ENCODE assay signal across 19 mouse cellular contexts in genomic region chr9:43755928-43756327, GRCm38 (mm10). TPM values are rescaled to one million over a fixed set of nuclear protein-coding genes. Genes with fewer than 3 reads are reported as not detected.
DNase-seq lines count a peak whose midpoint lies in the region; ATAC-seq and TF ChIP-seq lines count a peak whose summit lies in the region.
"Had no signal": no experiment of that assay in that cellular context is flagged by ENCODE, and none has a peak within 500 bp of the region (broad histone marks: within the 10 kb centered on the region; RNA-seq: fewer than 3 reads in every experiment).

No protein-coding gene starts in this region.

- H3K79me2 ChIP-seq in liver, adult 2 months (ENCODE audit: control insufficient read depth, insufficient read depth, low read length): peaks cover 41% of the 10 kb centered on the region; the same call in 1 of the 2 replicates

- no peak overlapping the region for H3K4me3 ChIP-seq in forebrain, embryonic 10.5 days
- no peak overlapping the region for H3K4me3 ChIP-seq in forebrain, embryonic 16.5 days (replicated peaks; ENCODE audit: low read length)
- no peak overlapping the region for H3K4me3 ChIP-seq in liver, adult 2 months (ENCODE audit: insufficient read depth, low read depth, low read length)
- H3K4me3 ChIP-seq in liver, embryonic 11.5 days (ENCODE audit: low read depth, low read length): no peak overlapping the region
- no peak overlapping the region for H3K4me3 ChIP-seq in liver, embryonic 16.5 days (ENCODE audit: low read depth, low read length)
- H3K4me3 ChIP-seq: embryonic facial prominence, embryonic 12.5 days; gastrocnemius, adult 2 months; midbrain, embryonic 13.5 days had no signal

- H3K27me3 ChIP-seq in forebrain, embryonic 10.5 days (ENCODE audit: poor library complexity, severe bottlenecking): no peaks in the 10 kb centered on the region
- H3K27me3 ChIP-seq in forebrain, embryonic 16.5 days (replicated peaks; ENCODE audit: control insufficient read depth, insufficient read depth, low read length): no peaks in the 10 kb centered on the region
- H3K27me3 ChIP-seq in liver, adult 2 months (ENCODE audit: control insufficient read depth, insufficient read depth, low read length): no peaks in the 10 kb centered on the region
- no peaks in the 10 kb centered on the region; the same call in 1 of the 2 replicates for H3K27me3 ChIP-seq in liver, embryonic 11.5 days (replicated peaks; ENCODE audit: control insufficient read depth, insufficient read depth, low read length)
- no peaks in the 10 kb centered on the region for H3K27me3 ChIP-seq in liver, embryonic 16.5 days (ENCODE audit: control insufficient read depth, insufficient read depth, low read depth, low read length)
- H3K27me3 ChIP-seq: embryonic facial prominence, embryonic 12.5 days; midbrain, embryonic 13.5 days had no signal

- H3K36me3 ChIP-seq in forebrain, embryonic 10.5 days (replicated peaks): peaks cover 35% of the 10 kb centered on the region
- no peaks in the 10 kb centered on the region for H3K36me3 ChIP-seq in forebrain, embryonic 16.5 days (ENCODE audit: control insufficient read depth, insufficient read depth)
- H3K36me3 ChIP-seq in liver, adult 2 months (ENCODE audit: control insufficient read depth, insufficient read depth, low read length): no peaks in the 10 kb centered on the region
- no peaks in the 10 kb centered on the region for H3K36me3 ChIP-seq in liver, embryonic 11.5 days (ENCODE audit: control insufficient read depth, insufficient read depth, low read length)
- H3K36me3 ChIP-seq in liver, embryonic 16.5 days (ENCODE audit: control insufficient read depth, insufficient read depth): no peaks in the 10 kb centered on the region
- H3K36me3 ChIP-seq: embryonic facial prominence, embryonic 12.5 days; midbrain, embryonic 13.5 days had no signal

- peaks cover 93% of the 10 kb centered on the region for H3K4me1 ChIP-seq in forebrain, embryonic 10.5 days
- H3K4me1 ChIP-seq in forebrain, embryonic 16.5 days (replicated peaks; ENCODE audit: control insufficient read depth, insufficient read depth, low read length): peaks cover 38% of the 10 kb centered on the region
- peaks cover 66% of the 10 kb centered on the region for H3K4me1 ChIP-seq in liver, adult 2 months (ENCODE audit: control insufficient read depth, insufficient read depth, low read length)
- peaks cover 28% of the 10 kb centered on the region for H3K4me1 ChIP-seq in liver, embryonic 11.5 days (replicated peaks; ENCODE audit: control insufficient read depth, insufficient read depth, low read length)
- H3K4me1 ChIP-seq in liver, embryonic 16.5 days (ENCODE audit: control insufficient read depth, low read depth, low read length): peaks cover 9% of the 10 kb centered on the region

- H3K27ac ChIP-seq in forebrain, embryonic 10.5 days: peak overlapping the region; percentile 65; the same call in 1 of the 2 replicates
- no peak overlapping the region for H3K27ac ChIP-seq in forebrain, embryonic 16.5 days (ENCODE audit: low read length)
- peak overlapping the region; percentile 96 for H3K27ac ChIP-seq in liver, adult 2 months (replicated peaks; ENCODE audit: insufficient read depth, low read depth, low read length)
- no peak overlapping the region for H3K27ac ChIP-seq in liver, embryonic 11.5 days (ENCODE audit: low read depth, low read length)
- H3K27ac ChIP-seq in liver, embryonic 16.5 days (ENCODE audit: low read length): peak overlapping the region; percentile 74
- H3K27ac ChIP-seq: embryonic facial prominence, embryonic 12.5 days; gastrocnemius, adult 2 months; macrophage had no signal

- TF ChIP-seq POLR2A in liver, adult 2 months (IDR thresholded peaks at IDR 0.05; ENCODE audit: extremely low read depth, insufficient read depth, low read length): 0 out of 2 replicates have a peak, but pooled peaks have one; percentile 58

- no peak for DNase-seq in forebrain, embryonic 10.5 days (ENCODE audit: extremely low spot score, low spot score)
- peak; percentile 98 for DNase-seq in liver, adult 2 months (ENCODE audit: extremely low read depth, low read depth, low spot score)
- DNase-seq in liver, embryonic 11.5 days (ENCODE audit: low spot score): no peak
- DNase-seq in kidney, adult 9 months: peak; percentile 80
- no peak for DNase-seq in testis, postnatal 14 days (ENCODE audit: low spot score)
- DNase-seq in T-cell, adult 2 months (ENCODE audit: low spot score): no peak
- DNase-seq: adrenal gland, postnatal 25 days; cerebellum, adult 2 months; forebrain, postnatal 0 days; gastrocnemius, adult 2 months; heart, postnatal 4 days; layer of hippocampus, postnatal 36 days; left cerebral cortex, postnatal 4 days; lung, adult 2 months had no signal

- H3K9me3 ChIP-seq in forebrain, embryonic 10.5 days: no peaks in the 10 kb centered on the region
- H3K9me3 ChIP-seq in forebrain, embryonic 16.5 days (ENCODE audit: control insufficient read depth, low read length): no peaks in the 10 kb centered on the region
- H3K9me3 ChIP-seq in liver, embryonic 11.5 days (ENCODE audit: control insufficient read depth, low read length): no peaks in the 10 kb centered on the region
- no peaks in the 10 kb centered on the region for H3K9me3 ChIP-seq in liver, embryonic 16.5 days (replicated peaks; ENCODE audit: control insufficient read depth, low read length)
- H3K9me3 ChIP-seq: embryonic facial prominence, embryonic 12.5 days; midbrain, embryonic 13.5 days had no signal

- no peak for ATAC-seq in forebrain, embryonic 16.5 days
- no peak for ATAC-seq in liver, embryonic 11.5 days (replicated peaks; ENCODE audit: low FRiP score)
- peak; percentile 66 for ATAC-seq in liver, embryonic 16.5 days (ENCODE audit: low read depth)
- ATAC-seq: forebrain, postnatal 0 days; midbrain, embryonic 13.5 days had no signal

- no peak overlapping the region for H3K9ac ChIP-seq in forebrain, embryonic 16.5 days (replicated peaks; ENCODE audit: low read depth, low read length)
- peak overlapping the region; percentile 76 for H3K9ac ChIP-seq in liver, adult 2 months (ENCODE audit: low read depth, low read length)
- H3K9ac ChIP-seq in liver, embryonic 11.5 days (ENCODE audit: low read depth, low read length): no peak overlapping the region
- H3K9ac ChIP-seq in liver, embryonic 16.5 days (ENCODE audit: low read depth, low read length): no peak overlapping the region
- H3K9ac ChIP-seq: embryonic facial prominence, embryonic 12.5 days; forebrain, postnatal 0 days had no signal

- 76% methylated on average over 2 of the region's 2 CpGs for WGBS in forebrain, embryonic 10.5 days
- WGBS in forebrain, embryonic 16.5 days: 97% methylated on average over 2 of the region's 2 CpGs
- 23% methylated on average over 2 of the region's 2 CpGs for WGBS in liver, adult 2 months
- 74% methylated on average over 2 of the region's 2 CpGs for WGBS in liver, embryonic 11.5 days
- WGBS in liver, embryonic 16.5 days (ENCODE audit: insufficient replicate concordance): 61% methylated on average over 2 of the region's 2 CpGs

- H3K4me2 ChIP-seq in forebrain, embryonic 16.5 days (ENCODE audit: low read length): no peak overlapping the region
- H3K4me2 ChIP-seq in liver, embryonic 11.5 days: no peak overlapping the region
- no peak overlapping the region for H3K4me2 ChIP-seq in liver, embryonic 16.5 days (ENCODE audit: low read depth, low read length)
- H3K4me2 ChIP-seq: embryonic facial prominence, embryonic 12.5 days; midbrain, embryonic 13.5 days had no signal

- TF ChIP-seq CTCF in liver, adult 2 months (IDR thresholded peaks at IDR 0.05; ENCODE audit: low read depth, low read length): no peak

RNA-seq across cellular contexts. Expression of gene Nectin1, which starts 12.1 kb away (rescaled TPM):
- polyA plus RNA-seq in forebrain, embryonic 10.5 days (2016; fragmentation: Nextera tagmentation; extraction: Ambion mirVana): 7.4 and 7.6 TPM in 2 replicates
- 8.6 and 10.1 TPM in 2 replicates for polyA plus RNA-seq in forebrain, embryonic 16.5 days (2015; fragmentation: Nextera tagmentation; extraction: Ambion mirVana)
- 4.0 and 10.3 TPM in 2 replicates for total RNA-seq in liver, adult 2 months (2014; rRNA removed)
- polyA plus RNA-seq in liver, adult 2 months (2012; rRNA removed): 38.6 and 48.0 TPM in 2 replicates
- polyA plus RNA-seq in liver, embryonic 11.5 days (2014; fragmentation: Nextera tagmentation; extraction: Ambion mirVana): 2.4 and 2.6 TPM in 2 replicates
- 1.6 and 1.7 TPM in 2 replicates for polyA plus RNA-seq in liver, embryonic 16.5 days (2015; fragmentation: Nextera tagmentation; extraction: Ambion mirVana)

Comparison
In these comparisons a context has a peak if more than half of its experiments do, and no peak if none do; other contexts are left out.
1. DNase-seq: peak in liver, adult 2 months (single experiment) and kidney, adult 9 months (single experiment); none in forebrain, embryonic 10.5 days (single experiment), liver, embryonic 11.5 days (single experiment), testis, postnatal 14 days (single experiment) and T-cell, adult 2 months (single experiment).
2. H3K27ac ChIP-seq: peak in forebrain, embryonic 10.5 days (single experiment), liver, adult 2 months (single experiment) and liver, embryonic 16.5 days (single experiment); none in forebrain, embryonic 16.5 days (single experiment) and liver, embryonic 11.5 days (single experiment).